ENCODE assay signal across 13 mouse cellular contexts in genomic region chr2:158133050-158133449, GRCm38 (mm10). TPM values are rescaled to one million over a fixed set of nuclear protein-coding genes. Genes with fewer than 3 reads are reported as not detected.
DNase-seq lines count a peak whose midpoint lies in the region; ATAC-seq lines count a peak whose summit lies in the region.
"Had no signal": no experiment of that assay in that cellular context is flagged by ENCODE, and none has a peak within 500 bp of the region (broad histone marks: within the 10 kb centered on the region; RNA-seq: fewer than 3 reads in every experiment).

No protein-coding gene starts in this region.

- H3K27ac ChIP-seq in macrophage: peak overlapping the region; percentile 82
- H3K27ac ChIP-seq: hindbrain, embryonic 12.5 days; liver, embryonic 13.5 days; midbrain, embryonic 15.5 days had no signal

- H3K79me2 ChIP-seq in macrophage (ENCODE audit: inconsistent target): no peaks in the 10 kb centered on the region

- 3% methylated on average over 6 of the region's 6 CpGs for WGBS in macrophage (ENCODE audit: missing documents)

- peak; percentile 59 for ATAC-seq in activated CD4-positive, CD25-positive, alpha-beta regulatory T cell, adult 4 months
- ATAC-seq: midbrain, embryonic 15.5 days had no signal

- peak; percentile 21 for DNase-seq in layer of hippocampus, adult 9-11 months
- DNase-seq in layer of hippocampus, adult 9-10 months (ENCODE audit: low spot score): no peak
- DNase-seq in B cell, adult 2 months: peak; percentile 62 to 71
- no peak for DNase-seq in testis, postnatal 10 days (ENCODE audit: low spot score)
- no peak for DNase-seq in right cerebral cortex, postnatal 25 days
- no peak for DNase-seq in layer of hippocampus, postnatal 14 days (ENCODE audit: low spot score in 2 of 2)
- DNase-seq: gastrocnemius, postnatal 25 days; kidney, adult 2 months; liver, embryonic 13.5 days had no signal

- peaks cover 36% of the 10 kb centered on the region for H3K36me3 ChIP-seq in macrophage (ENCODE audit: inconsistent target)
- H3K36me3 ChIP-seq: hindbrain, embryonic 12.5 days; midbrain, embryonic 15.5 days had no signal

- no peak overlapping the region for H3K4me3 ChIP-seq in macrophage (ENCODE audit: inconsistent target)
- H3K4me3 ChIP-seq: hindbrain, embryonic 12.5 days; liver, embryonic 13.5 days; midbrain, embryonic 15.5 days had no signal

RNA-seq across cellular contexts. Expression of gene Tgm2, which starts 13.2 kb away (rescaled TPM):
- 1 to 10 TPM; 2.1 to 5.4 TPM for polyA plus RNA-seq in activated CD4-positive, CD25-positive, alpha-beta regulatory T cell, adult 4 months (2017; shearing (Covaris generic))
- 100 to 1,000 TPM in 16 of 26 experiments, 10 to 100 TPM in 10; 13.2 to 775 (median 263) TPM for total RNA-seq in macrophage (2018; cell fraction: chromatin; rRNA removed)
- 100 to 1,000 TPM in 15 of 26 experiments, 10 to 100 TPM in 11; 40.0 to 448 (median 113) TPM for total RNA-seq in macrophage (2018; cell fraction: cytosol; rRNA removed)
- total RNA-seq in macrophage (2018; cell fraction: nucleus; rRNA removed): 100 to 1,000 TPM in 20 of 26 experiments, 10 to 100 TPM in 6; 31.5 to 764 (median 230) TPM
- polyA plus RNA-seq in macrophage (2018): 98.8 to 168 TPM (median 120 TPM) in 3 replicates
- total RNA-seq in layer of hippocampus, postnatal 14 days (2021): 1 to 10 TPM; 5.8 to 6.0 TPM

Comparison
In these comparisons a context has a peak if more than half of its experiments do, and no peak if none do; other contexts are left out.
1. DNase-seq: peak in layer of hippocampus, adult 9-11 months (single experiment) and B cell, adult 2 months (2 of 2); none in layer of hippocampus, adult 9-10 months (single experiment), testis, postnatal 10 days (single experiment), right cerebral cortex, postnatal 25 days (single experiment) and layer of hippocampus, postnatal 14 days (0 of 2).
2. RNA of gene Tgm2, which starts 13.2 kb away (polyA plus RNA-seq): 98.8 to 168 TPM in macrophage; 2.1 to 5.4 TPM in activated CD4-positive, CD25-positive, alpha-beta regulatory T cell, adult 4 months; every median in the first group is over 10 times any median in the second.